Mouse (Mus musculus) kidney, adult 2 months (tissue): ENCODE data around the gene B430306N03Rik.

Source experiments
- CTCF ChIP-seq: fragments of 200-500 bp; conservative IDR thresholded peaks from 2 replicates; pipeline ENCODE4 v1.5.1; 2011; ENCODE audit warnings: low read depth, mild to moderate bottlenecking, control low read depth, low read length, moderate library complexity, mixed read lengths; ENCODE audit not compliant: insufficient read depth, insufficient read length
- POLR2A ChIP-seq: fragments of 200-500 bp; IDR thresholded peaks from one replicate; pipeline ENCODE4 v1.6.1; 2011; ENCODE audit warnings: low read depth, low read length, control low read depth

GRCm38 (mm10) chr17:48372987-48373386 lies 57.0 kb downstream of the B430306N03Rik start:
- no peak for TF ChIP-seq CTCF
- no peak for TF ChIP-seq POLR2A
